Comparison of ENCODE assay signal across 11 mouse cellular contexts in the genomic region with DNA sequence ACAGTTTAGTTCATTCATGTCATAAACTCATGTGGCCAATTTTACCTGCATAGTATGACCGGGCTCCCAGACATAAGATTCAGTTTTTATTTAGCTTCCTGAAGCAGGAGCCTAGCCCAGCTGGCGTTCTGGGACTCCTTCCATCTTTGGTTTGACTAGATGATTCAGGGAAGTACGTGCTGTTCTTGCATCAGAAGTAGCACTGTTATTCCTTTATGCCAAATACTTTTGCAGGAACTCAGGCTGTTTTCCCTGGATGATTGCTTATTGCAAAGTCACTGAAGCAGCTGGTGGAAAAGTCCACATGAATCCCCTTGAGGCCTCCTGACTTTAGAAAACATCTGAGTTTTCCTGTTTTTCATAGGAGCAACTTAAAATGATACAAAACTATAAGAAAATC.
DNase-seq lines count a peak whose midpoint lies in the region; ATAC-seq and TF ChIP-seq lines count a peak whose summit lies in the region.
"Had no signal": no experiment of that assay in that cellular context is flagged by ENCODE, and none has a peak within 500 bp of the region (broad histone marks: within the 10 kb centered on the region; RNA-seq: fewer than 3 reads in every experiment).

No protein-coding gene starts in this region.

- ATAC-seq in megakaryocyte-erythroid progenitor cell, adult 5-6 weeks (replicated peaks; ENCODE audit: low FRiP score, low TSS enrichment, poor library complexity, severe bottlenecking): no peak

- peak; percentile 60 for DNase-seq in gastrocnemius, adult 18-20 months (ENCODE audit: low spot score)
- peak; percentile 75 to 89 for DNase-seq in layer of hippocampus, adult 18-20 months (ENCODE audit: low spot score in 2 of 2)
- DNase-seq in right cerebral cortex, postnatal 14 days: peak; percentile 48
- DNase-seq in MN1 (ENCODE audit: low spot score): no peak
- no peak for DNase-seq in T-cell, adult 2 months (ENCODE audit: low spot score)
- DNase-seq: thymus, postnatal 4 days had no signal

- peak overlapping the region; percentile 68; the same call in 1 of the 2 replicates for H3K27ac ChIP-seq in embryonic fibroblast, embryonic 13.5 days (ENCODE audit: insufficient read depth, low read length)
- H3K27ac ChIP-seq: limb, embryonic 12.5 days had no signal

- H3K4me1 ChIP-seq in embryonic fibroblast, embryonic 13.5 days (ENCODE audit: control insufficient read depth, insufficient read depth, low read length): no peaks in the 10 kb centered on the region
- H3K4me1 ChIP-seq: limb, embryonic 12.5 days; megakaryocyte, embryonic 14.5 days had no signal

- TF ChIP-seq POLR2A in embryonic fibroblast, embryonic 13.5 days (IDR thresholded peaks at IDR 0.05; ENCODE audit: low read depth, low read length): no peak

- H3K4me3 ChIP-seq in embryonic fibroblast, embryonic 13.5 days (ENCODE audit: insufficient read depth, low read length): no peak overlapping the region
- H3K4me3 ChIP-seq: erythroblast, embryonic 14.5 days; limb, embryonic 12.5 days; megakaryocyte, embryonic 14.5 days had no signal

- no peak for TF ChIP-seq CTCF in embryonic fibroblast, embryonic 13.5 days (IDR thresholded peaks at IDR 0.05; ENCODE audit: borderline replicate concordance, insufficient read depth, low read length)

Comparison
In these comparisons a context has a peak if more than half of its experiments do, and no peak if none do; other contexts are left out.
1. DNase-seq: peak in gastrocnemius, adult 18-20 months (single experiment), layer of hippocampus, adult 18-20 months (2 of 2) and right cerebral cortex, postnatal 14 days (single experiment); none in MN1 (single experiment) and T-cell, adult 2 months (single experiment).